Mouse (Mus musculus) stomach, postnatal 0 days (tissue): ENCODE measurements around the gene Smpd3.

Experiments
- CTCF ChIP-seq: IDR thresholded peaks from 2 replicates; pipeline ENCODE4 v1.5.1; 2016; ENCODE audit warnings: antibody characterized with exemption, low read depth, mild to moderate bottlenecking, moderate library complexity
- EP300 ChIP-seq: optimal IDR thresholded peaks from 2 replicates; pipeline ENCODE3; 2016; ENCODE audit warnings: antibody characterized with exemption

DNA sequence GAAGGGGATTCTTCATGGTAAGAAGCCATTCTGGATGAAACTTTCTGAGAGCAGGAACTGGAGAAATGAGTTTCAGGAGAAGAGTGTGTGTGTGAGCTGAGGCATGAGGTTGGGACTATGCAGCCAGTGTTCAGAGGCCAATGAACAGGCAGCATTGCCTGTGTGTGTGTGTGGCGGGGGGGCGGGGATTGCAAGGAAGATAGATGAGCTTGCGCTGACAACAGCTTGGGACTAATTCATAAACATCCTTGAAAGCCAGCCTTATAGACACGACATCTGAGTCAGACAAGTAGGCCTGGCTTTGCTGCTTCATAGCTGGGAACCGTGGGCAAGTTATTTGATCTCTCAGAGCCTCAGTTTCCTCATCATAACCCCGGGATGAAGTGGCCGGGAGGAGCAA lies 31.3 kb upstream of the Smpd3 start:
- TF ChIP-seq CTCF, result no peak
- TF ChIP-seq EP300, result no peak
